Mouse (Mus musculus) kidney, embryonic 14.5 days (tissue): Measurements from ENCODE around the gene Peli2. TPM values are rescaled to one million over a fixed set of nuclear protein-coding genes. Genes with fewer than 3 reads are reported as not detected.

ENCODE experiments used
- ATAC-seq: fragments of 200-750 bp; cut with Nextera tagmentation; 2 replicates; pipeline ENCODE4 v1.8.0; 2017; ENCODE audit warnings: moderate number of reproducible peaks, mild to moderate bottlenecking, moderate TSS enrichment, moderate library complexity; ENCODE audit not compliant: low FRiP score, low TSS enrichment
- H3K27ac ChIP-seq: fragments of 300-500 bp; sonication (generic); 2 replicates; pipeline ENCODE4 v1.5.1; 2014; ENCODE audit warnings: low read depth, mild to moderate bottlenecking, low read length, moderate library complexity, mixed read lengths
- H3K27me3 ChIP-seq: fragments of 300-500 bp; sonication (generic); 2 replicates; pipeline ENCODE4 v1.6.1; 2014; ENCODE audit warnings: mild to moderate bottlenecking, low read length; ENCODE audit not compliant: control insufficient read depth, insufficient read depth
- H3K36me3 ChIP-seq: fragments of 300-500 bp; sonication (generic); 2 replicates; pipeline ENCODE4 v1.6.1; 2014; ENCODE audit warnings: low read length, mixed read lengths; ENCODE audit not compliant: control insufficient read depth, insufficient read depth
- H3K4me1 ChIP-seq: fragments of 300-500 bp; sonication (generic); 2 replicates; pipeline ENCODE4 v1.6.1; 2014; ENCODE audit warnings: low read length, mixed read lengths; ENCODE audit not compliant: control insufficient read depth, insufficient read depth
- H3K4me2 ChIP-seq: fragments of 300-500 bp; sonication (generic); replicated peaks from 2 replicates; pipeline ENCODE4 v1.6.1; 2014; ENCODE audit warnings: low read depth, mild to moderate bottlenecking, low read length
- H3K4me3 ChIP-seq: fragments of 300-500 bp; sonication (generic); 2 replicates; pipeline ENCODE4 v1.5.1; 2014; ENCODE audit warnings: mild to moderate bottlenecking, low read length
- H3K9ac ChIP-seq: fragments of 300-500 bp; sonication (generic); 2 replicates; pipeline ENCODE4 v1.6.1; 2014; ENCODE audit warnings: low read depth, mild to moderate bottlenecking, low read length, moderate library complexity
- H3K9me3 ChIP-seq: fragments of 300-500 bp; sonication (generic); 2 replicates; pipeline ENCODE4 v1.6.1; 2016; ENCODE audit warnings: low read length; ENCODE audit not compliant: control insufficient read depth
- WGBS: fragments of 180-500 bp; shearing (Covaris S2); extraction: QIAGEN DNeasy Blood & Tissue Kit; methylation state at CpG from one replicate; pipeline ENCODE4 v1.1.7; 2014; 5-methylcytosine and 5-hydroxymethylcytosine counted together
- polyA plus RNA-seq: library from polyadenylated mRNA; unstranded; fragments of >200 nt; fragmentation: Nextera tagmentation; extraction: Ambion mirVana; gene quantifications from 2 replicates; pipeline ENCODE4 v1.2.1, GENCODE M21; 2014

Peli2 gene
- polyA plus RNA-seq, 1 experiment from 2014 or later, result 10.8 TPM

GRCm38 (mm10) chr14:48323771-48324459 lies 203.3 kb downstream of the Peli2 start:
- no peaks in the 10 kb centered on the region for H3K27me3 ChIP-seq
- no peak for ATAC-seq

GRCm38 (mm10) chr14:48324460-48324850 lies 203.8 kb downstream of the Peli2 start:
- no peak for ATAC-seq

More at GRCm38 (mm10) chr14:48323771-48324459, 203.3 kb downstream of the Peli2 start:
- no peak overlapping the region for H3K27ac ChIP-seq
- no peaks in the 10 kb centered on the region for H3K36me3 ChIP-seq
- no peaks in the 10 kb centered on the region for H3K9me3 ChIP-seq
- H3K4me1 ChIP-seq, result no peaks in the 10 kb centered on the region
- WGBS, result 66% methylated on average over 18 of the region's 18 CpGs
- no peak overlapping the region for H3K9ac ChIP-seq
- H3K4me2 ChIP-seq, result no peak overlapping the region
- H3K4me3 ChIP-seq, result no peak overlapping the region

GRCm38 (mm10) chr14:48327746-48328145 lies 207.1 kb downstream of the Peli2 start:
- no peak for ATAC-seq
- H3K27ac ChIP-seq, result no peak overlapping the region
- H3K9ac ChIP-seq, result no peak overlapping the region
- peaks cover 16% of the 10 kb centered on the region for H3K4me1 ChIP-seq
- no peaks in the 10 kb centered on the region for H3K36me3 ChIP-seq
- 82% methylated on average over 3 of the region's 3 CpGs for WGBS
- no peaks in the 10 kb centered on the region for H3K27me3 ChIP-seq
- H3K9me3 ChIP-seq, result no peaks in the 10 kb centered on the region
- no peak overlapping the region for H3K4me3 ChIP-seq
- no peak overlapping the region for H3K4me2 ChIP-seq

More at GRCm38 (mm10) chr14:48324460-48324850, 203.8 kb downstream of the Peli2 start:
- Histone ChIP-seq H3K9me3 (no peaks in the 10 kb centered on the region), H3K27me3 (no peaks in the 10 kb centered on the region), H3K27ac (no peak overlapping the region), H3K36me3 (no peaks in the 10 kb centered on the region), H3K4me1 (no peaks in the 10 kb centered on the region), H3K4me3 (no peak overlapping the region), H3K9ac (no peak overlapping the region), H3K4me2 (no peak overlapping the region)
- WGBS, result 81% methylated on average over 4 of the region's 4 CpGs

- 80% methylated on average over 11 of the region's 12 CpGs for WGBS
- Histone ChIP-seq H3K36me3 (no peaks in the 10 kb centered on the region), H3K27me3 (no peaks in the 10 kb centered on the region)
Observed at GRCm38 (mm10) chr14:48329716-48330365, 209.2 kb downstream of the Peli2 start.

More at GRCm38 (mm10) chr14:48329716-48330365, 209.2 kb downstream of the Peli2 start:
- ATAC-seq, result no peak
- Histone ChIP-seq H3K9ac (no peak overlapping the region), H3K9me3 (no peaks in the 10 kb centered on the region), H3K4me2 (no peak overlapping the region), H3K4me3 (no peak overlapping the region), H3K4me1 (peaks cover 18% of the 10 kb centered on the region), H3K27ac (no peak overlapping the region)
